Mouse (Mus musculus): ENCODE results near the gene Ncoa1.
"Not testable (repeated sequence)": the region's sequence is repeated elsewhere in the genome, so short reads cannot be mapped to it uniquely, and the experiment has no call there.

Gene Ncoa1

GRCm38 (mm10) chr12:4476291-4476831 lies 621 bp downstream of the Ncoa1 start:
- in situ Hi-C loops (cut with MboI, MseI) = no loop called here

- in situ Hi-C loops (cut with MboI, MseI) = no loop called here
Observed at GRCm38 (mm10) chr12:4475251-4475993, 1.6 kb downstream of the Ncoa1 start.

GRCm38 (mm10) chr12:4469115-4469514 lies 7.9 kb downstream of the Ncoa1 start:
- in situ Hi-C loops (cut with MboI, MseI) = no loop called here

- in situ Hi-C loops (cut with MboI, MseI) = no loop called here
Observed at GRCm38 (mm10) chr12:4463701-4464100, 13.3 kb downstream of the Ncoa1 start.

- in situ Hi-C loops (cut with MboI, MseI) = no loop called here
Observed at GRCm38 (mm10) chr12:4462420-4462819, 14.6 kb downstream of the Ncoa1 start.

- in situ Hi-C loops (cut with MboI, MseI) = no loop called here
Observed at GRCm38 (mm10) chr12:4460990-4461389, 16.0 kb downstream of the Ncoa1 start.

- in situ Hi-C loops (cut with MboI, MseI) = no loop called here
Observed at GRCm38 (mm10) chr12:4454956-4455565, 21.9 kb downstream of the Ncoa1 start.

GRCm38 (mm10) chr12:4454248-4454647 lies 22.7 kb downstream of the Ncoa1 start:
- in situ Hi-C loops (cut with MboI, MseI) = no loop called here

GRCm38 (mm10) chr12:4452233-4452632 lies 24.7 kb downstream of the Ncoa1 start:
- in situ Hi-C loops (cut with MboI, MseI) = no loop called here

- in situ Hi-C loops (cut with MboI, MseI) = not testable (repeated sequence)
Observed at GRCm38 (mm10) chr12:4450485-4450884, 26.5 kb downstream of the Ncoa1 start.

GRCm38 (mm10) chr12:4448076-4448589 lies 28.8 kb downstream of the Ncoa1 start:
- in situ Hi-C loops (cut with MboI, MseI) = no loop called here

GRCm38 (mm10) chr12:4444946-4445345 lies 32.0 kb downstream of the Ncoa1 start:
- in situ Hi-C loops (cut with MboI, MseI) = no loop called here

- in situ Hi-C loops (cut with MboI, MseI) = no loop called here
Observed at GRCm38 (mm10) chr12:4441451-4441850, 35.5 kb downstream of the Ncoa1 start.

GRCm38 (mm10) chr12:4436198-4436597 lies 40.8 kb downstream of the Ncoa1 start:
- in situ Hi-C loops (cut with MboI, MseI) = no loop called here

GRCm38 (mm10) chr12:4433549-4433948 lies 43.4 kb downstream of the Ncoa1 start:
- in situ Hi-C loops (cut with MboI, MseI) = no loop called here

GRCm38 (mm10) chr12:4431978-4432377 lies 45.0 kb downstream of the Ncoa1 start:
- in situ Hi-C loops (cut with MboI, MseI) = no loop called here

GRCm38 (mm10) chr12:4430061-4430825 lies 46.7 kb downstream of the Ncoa1 start:
- in situ Hi-C loops (cut with MboI, MseI) = no loop called here

GRCm38 (mm10) chr12:4418824-4419223 lies 58.2 kb downstream of the Ncoa1 start:
- in situ Hi-C loops (cut with MboI, MseI) = no loop called here

GRCm38 (mm10) chr12:4417626-4418263 lies 59.2 kb downstream of the Ncoa1 start:
- in situ Hi-C loops (cut with MboI, MseI) = no loop called here

- in situ Hi-C loops (cut with MboI, MseI) = no loop called here
Observed at GRCm38 (mm10) chr12:4407085-4407484, 69.9 kb downstream of the Ncoa1 start.

- in situ Hi-C loops (cut with MboI, MseI) = no loop called here
Observed at GRCm38 (mm10) chr12:4406155-4406554, 70.8 kb downstream of the Ncoa1 start.

GRCm38 (mm10) chr12:4403206-4403605 lies 73.8 kb downstream of the Ncoa1 start:
- in situ Hi-C loops (cut with MboI, MseI) = no loop called here

Data from T-helper 17 cell (primary cell).